9 mouse cellular contexts compared by ENCODE assay signal in the genomic region with DNA sequence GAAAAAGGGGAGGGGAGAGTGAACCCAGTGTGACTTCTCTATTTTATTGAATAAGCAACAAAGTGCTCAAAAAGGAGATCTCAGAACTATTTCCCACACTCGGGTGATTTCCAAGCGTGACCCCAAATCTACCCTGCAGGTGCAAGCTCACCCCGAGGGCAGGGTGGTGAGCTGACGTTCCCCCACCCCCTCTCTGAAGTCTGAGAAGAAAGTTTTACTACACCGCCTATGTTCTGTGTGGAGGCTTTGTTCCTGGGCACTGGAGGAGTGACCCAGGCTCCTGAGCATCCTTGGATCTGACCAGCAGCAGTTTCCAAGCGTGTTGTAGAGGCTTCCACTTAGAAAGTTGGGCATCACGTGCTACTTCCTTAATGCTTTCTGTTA. TPM values are rescaled to one million over a fixed set of nuclear protein-coding genes. Genes with fewer than 3 reads are reported as not detected.
DNase-seq lines count a peak whose midpoint lies in the region; ATAC-seq and TF ChIP-seq lines count a peak whose summit lies in the region.
"Had no signal": no experiment of that assay in that cellular context is flagged by ENCODE, and none has a peak within 500 bp of the region (broad histone marks: within the 10 kb centered on the region; RNA-seq: fewer than 3 reads in every experiment).

No protein-coding gene starts in this region.

- peak overlapping the region; percentile 97 for H3K4me2 ChIP-seq in lung, embryonic 15.5 days
- H3K4me2 ChIP-seq in forebrain, embryonic 13.5 days = peak overlapping the region; percentile 90
- peak overlapping the region; percentile 93 for H3K4me2 ChIP-seq in limb, embryonic 14.5 days (replicated peaks; ENCODE audit: low read depth, low read length, severe bottlenecking)

- H3K9ac ChIP-seq in lung, embryonic 15.5 days = no peak overlapping the region
- peak overlapping the region; percentile 79; the same call in 1 of the 2 replicates for H3K9ac ChIP-seq in forebrain, embryonic 13.5 days
- no peak overlapping the region for H3K9ac ChIP-seq in limb, embryonic 14.5 days (ENCODE audit: low read depth, low read length, severe bottlenecking)

- 28% methylated on average over 7 of the region's 7 CpGs for WGBS in lung, embryonic 15.5 days
- 13% methylated on average over 7 of the region's 7 CpGs for WGBS in forebrain, embryonic 13.5 days
- WGBS in limb, embryonic 14.5 days = 23% methylated on average over 7 of the region's 7 CpGs
- 24% methylated on average over 7 of the region's 7 CpGs for WGBS in thymus, adult 2 months

- DNase-seq in lung, postnatal 14 days = no peak
- no peak for DNase-seq in limb, embryonic 14.5 days (ENCODE audit: low spot score)
- peak; percentile 35 for DNase-seq in thymus, adult 2 months
- DNase-seq in testis, postnatal 10 days (ENCODE audit: low spot score) = no peak
- DNase-seq in layer of hippocampus, adult 9-10 months (ENCODE audit: low spot score) = no peak
- no peak for DNase-seq in layer of hippocampus, postnatal 14 days (ENCODE audit: low spot score in 2 of 2)

- H3K36me3 ChIP-seq in lung, embryonic 15.5 days = no peaks in the 10 kb centered on the region
- H3K36me3 ChIP-seq in forebrain, embryonic 13.5 days (ENCODE audit: poor library complexity, severe bottlenecking) = no peaks in the 10 kb centered on the region
- H3K36me3 ChIP-seq in limb, embryonic 14.5 days (ENCODE audit: control insufficient read depth, insufficient read depth, low read length) = no peaks in the 10 kb centered on the region
- H3K36me3 ChIP-seq in thymus, adult 2 months (ENCODE audit: control insufficient read depth, insufficient read depth, low read length) = no peaks in the 10 kb centered on the region

- no peaks in the 10 kb centered on the region for H3K9me3 ChIP-seq in lung, embryonic 15.5 days
- H3K9me3 ChIP-seq in forebrain, embryonic 13.5 days (replicated peaks) = no peaks in the 10 kb centered on the region
- H3K9me3 ChIP-seq in limb, embryonic 14.5 days (ENCODE audit: control insufficient read depth, low read length) = no peaks in the 10 kb centered on the region

- no peak for TF ChIP-seq CTCF in thymus, adult 2 months (IDR thresholded peaks at IDR 0.05; ENCODE audit: borderline replicate concordance, control insufficient read depth, extremely low read depth, insufficient read depth, low read length, poor library complexity)

- no peak overlapping the region for H3K27ac ChIP-seq in lung, embryonic 15.5 days
- no peak overlapping the region for H3K27ac ChIP-seq in forebrain, embryonic 13.5 days
- no peak overlapping the region for H3K27ac ChIP-seq in limb, embryonic 14.5 days (replicated peaks; ENCODE audit: low read depth, low read length)
- H3K27ac ChIP-seq in thymus, adult 2 months (ENCODE audit: control insufficient read depth, insufficient read depth, low read length) = no peak overlapping the region

- TF ChIP-seq POLR2A in limb, embryonic 14.5 days (IDR thresholded peaks at IDR 0.05; ENCODE audit: borderline replicate concordance, extremely low read depth, insufficient read depth, insufficient read length) = no peak
- TF ChIP-seq POLR2A in thymus, adult 2 months (IDR thresholded peaks at IDR 0.05; ENCODE audit: control insufficient read depth, extremely low read depth, insufficient read depth, low read length, poor library complexity) = no peak

- ATAC-seq in lung, embryonic 15.5 days (ENCODE audit: borderline replicate concordance, extremely low read depth, low FRiP score, low TSS enrichment) = no peak
- ATAC-seq in forebrain, embryonic 13.5 days = 0 out of 2 replicates have a peak, but pooled peaks have one; percentile 19
- no peak for ATAC-seq in limb, embryonic 14.5 days (ENCODE audit: low FRiP score, low read depth)

- H3K4me1 ChIP-seq in lung, embryonic 15.5 days = peaks cover 9% of the 10 kb centered on the region
- peaks cover 46% of the 10 kb centered on the region for H3K4me1 ChIP-seq in forebrain, embryonic 13.5 days
- 0 out of 2 replicates have a peak, but pooled peaks cover 2% of the 10 kb centered on the region for H3K4me1 ChIP-seq in limb, embryonic 14.5 days (ENCODE audit: control insufficient read depth, insufficient read depth, low read length)
- peaks cover 10% of the 10 kb centered on the region; the same call in 1 of the 2 replicates for H3K4me1 ChIP-seq in thymus, adult 2 months (replicated peaks; ENCODE audit: control insufficient read depth, insufficient read depth, low read length)

- peak overlapping the region; percentile 52 for H3K4me3 ChIP-seq in lung, embryonic 15.5 days
- H3K4me3 ChIP-seq in forebrain, embryonic 13.5 days = peak overlapping the region; percentile 57
- H3K4me3 ChIP-seq in limb, embryonic 14.5 days (replicated peaks; ENCODE audit: low read length) = peak overlapping the region; percentile 51
- H3K4me3 ChIP-seq in thymus, adult 2 months (ENCODE audit: control insufficient read depth, insufficient read depth, low read length) = peak overlapping the region; percentile 28; the same call in 1 of the 2 replicates

- H3K27me3 ChIP-seq in lung, embryonic 15.5 days = 0 out of 2 replicates have a peak, but pooled peaks cover 11% of the 10 kb centered on the region
- H3K27me3 ChIP-seq in forebrain, embryonic 13.5 days = no peaks in the 10 kb centered on the region
- H3K27me3 ChIP-seq in limb, embryonic 14.5 days (ENCODE audit: control insufficient read depth, insufficient read depth, low read length) = 0 out of 2 replicates have a peak, but pooled peaks cover 4% of the 10 kb centered on the region
- peaks cover 3% of the 10 kb centered on the region; the same call in 1 of the 2 replicates for H3K27me3 ChIP-seq in thymus, adult 2 months (ENCODE audit: control insufficient read depth, insufficient read depth, low read length)

RNA-seq across cellular contexts. Expression of a gene that starts 0.5 kb away (rescaled TPM):
- 0.50 and 0.67 TPM in 2 replicates for polyA plus RNA-seq in lung, embryonic 15.5 days (2015; fragmentation: Nextera tagmentation; extraction: Ambion mirVana)
- 5.5 TPM in 2 replicates for polyA plus RNA-seq in forebrain, embryonic 13.5 days (2015; fragmentation: Nextera tagmentation; extraction: Ambion mirVana)
- 0.77 and 0.78 TPM in 2 replicates for polyA plus RNA-seq in limb, embryonic 14.5 days (2012; rRNA removed)
- polyA plus RNA-seq in limb, embryonic 14.5 days (2014; fragmentation: Nextera tagmentation; extraction: Ambion mirVana) = 0.59 and 0.88 TPM in 2 replicates
- 0.08 and 0.09 TPM in 2 replicates for polyA plus RNA-seq in thymus, adult 2 months (2012; rRNA removed)
- total RNA-seq in layer of hippocampus, postnatal 14 days (2021) = 1 to 10 TPM; 1.1 to 1.2 TPM

RNA-seq across cellular contexts. Expression of a gene that starts 48.6 kb away (rescaled TPM):
- 62.5 and 62.7 TPM in 2 replicates for polyA plus RNA-seq in lung, embryonic 15.5 days (2015; fragmentation: Nextera tagmentation; extraction: Ambion mirVana)
- polyA plus RNA-seq in forebrain, embryonic 13.5 days (2015; fragmentation: Nextera tagmentation; extraction: Ambion mirVana) = 55.3 and 55.4 TPM in 2 replicates
- 23.4 and 27.1 TPM in 2 replicates for polyA plus RNA-seq in limb, embryonic 14.5 days (2012; rRNA removed)
- 54.7 and 56.8 TPM in 2 replicates for polyA plus RNA-seq in limb, embryonic 14.5 days (2014; fragmentation: Nextera tagmentation; extraction: Ambion mirVana)
- 15.3 and 22.7 TPM in 2 replicates for polyA plus RNA-seq in thymus, adult 2 months (2012; rRNA removed)
- 100 to 1,000 TPM; 123 to 140 TPM for total RNA-seq in layer of hippocampus, postnatal 14 days (2021)

RNA-seq across cellular contexts. Expression of a gene that starts 55.9 kb away (rescaled TPM):
- 0.22 and 0.38 TPM in 2 replicates for polyA plus RNA-seq in lung, embryonic 15.5 days (2015; fragmentation: Nextera tagmentation; extraction: Ambion mirVana)
- polyA plus RNA-seq in forebrain, embryonic 13.5 days (2015; fragmentation: Nextera tagmentation; extraction: Ambion mirVana) = 0.16 TPM in 1 of 2 replicates, not detected in the other
- 0.15 and 0.20 TPM in 2 replicates for polyA plus RNA-seq in limb, embryonic 14.5 days (2012; rRNA removed)
- not detected in 2 replicates for polyA plus RNA-seq in limb, embryonic 14.5 days (2014; fragmentation: Nextera tagmentation; extraction: Ambion mirVana)
- 0.15 TPM in 1 of 2 replicates, not detected in the other for polyA plus RNA-seq in thymus, adult 2 months (2012; rRNA removed)
- under 1 TPM in 1 of 2 experiments, not detected in 1; 0.45 TPM for total RNA-seq in layer of hippocampus, postnatal 14 days (2021)
- total RNA-seq: layer of hippocampus, postnatal 10 days had no signal
